Mouse (Mus musculus): ENCODE data around the gene Tmem200a. TPM values are rescaled to one million over a fixed set of nuclear protein-coding genes. Genes with fewer than 3 reads are reported as not detected.

Tmem200a gene
- polyA plus RNA-seq, 1 experiment from 2014 or later = 27.6 TPM

GRCm38 (mm10) chr10:26000893-26001292 lies 78.0 kb downstream of the Tmem200a start:
- 97% methylated on average over 2 of the region's 2 CpGs for WGBS
- Histone ChIP-seq H3K4me1 (replicated peaks; ENCODE audit: control insufficient read depth, insufficient read depth, low read length) (no peaks in the 10 kb centered on the region), H3K27ac (no peak overlapping the region), H3K9ac (no peak overlapping the region), H3K4me2 (replicated peaks) (no peak overlapping the region), H3K27me3 (ENCODE audit: control insufficient read depth, insufficient read depth, low read length) (no peaks in the 10 kb centered on the region), H3K4me3 (replicated peaks; ENCODE audit: low read length) (no peak overlapping the region), H3K36me3 (replicated peaks; ENCODE audit: control insufficient read depth, insufficient read depth) (no peaks in the 10 kb centered on the region), H3K9me3 (ENCODE audit: control insufficient read depth, low read length) (no peaks in the 10 kb centered on the region)
- no peak for ATAC-seq (ENCODE audit: low FRiP score)
- no peak for DNase-seq (ENCODE audit: low spot score)

DNA sequence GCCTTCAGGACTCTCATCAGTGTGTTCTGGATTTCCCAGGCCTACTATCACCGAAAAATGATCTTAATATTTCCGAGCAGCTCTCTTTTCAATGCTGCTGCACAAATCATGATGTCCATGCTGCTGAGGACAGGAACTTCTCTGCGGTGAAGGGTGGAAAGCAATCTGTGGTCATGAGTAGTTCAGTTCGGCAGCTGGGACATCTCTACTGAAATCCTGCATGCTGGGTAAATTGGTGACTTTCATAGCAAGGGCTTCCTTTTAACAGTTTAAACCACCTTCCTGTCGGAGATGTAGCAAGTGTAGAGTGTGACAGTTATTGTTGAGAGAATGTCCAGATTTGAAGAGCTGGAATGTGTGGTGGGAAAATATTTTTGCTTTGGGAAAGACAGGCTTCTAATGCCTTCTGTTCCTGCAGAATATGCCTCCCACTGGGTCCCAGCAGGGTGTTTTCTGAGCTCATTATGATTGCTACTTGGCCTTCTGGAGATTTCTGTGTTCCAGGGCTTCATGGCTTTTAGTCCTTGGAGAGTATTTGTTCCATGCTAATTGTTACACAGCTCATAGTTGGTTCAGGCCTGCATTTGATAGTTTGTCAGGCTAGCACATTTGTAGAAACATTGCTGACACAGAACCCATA lies 79.4 kb downstream of the Tmem200a start:
- no peak overlapping the region for H3K4me3 ChIP-seq (replicated peaks; ENCODE audit: low read length)
- WGBS = 70% methylated on average over 5 of the region's 5 CpGs
- no peaks in the 10 kb centered on the region for H3K27me3 ChIP-seq (ENCODE audit: control insufficient read depth, insufficient read depth, low read length)
- DNase-seq (ENCODE audit: low spot score) (no peak), ATAC-seq (ENCODE audit: low FRiP score) (no peak)
- H3K4me1 ChIP-seq (replicated peaks; ENCODE audit: control insufficient read depth, insufficient read depth, low read length) = no peaks in the 10 kb centered on the region
- no peaks in the 10 kb centered on the region for H3K9me3 ChIP-seq (ENCODE audit: control insufficient read depth, low read length)
- H3K9ac ChIP-seq = no peak overlapping the region
- no peaks in the 10 kb centered on the region for H3K36me3 ChIP-seq (replicated peaks; ENCODE audit: control insufficient read depth, insufficient read depth)
- H3K4me2 ChIP-seq (replicated peaks) = no peak overlapping the region
- H3K27ac ChIP-seq = no peak overlapping the region

GRCm38 (mm10) chr10:25984056-25984455 lies 94.8 kb downstream of the Tmem200a start:
- Histone ChIP-seq H3K4me1 (replicated peaks; ENCODE audit: control insufficient read depth, insufficient read depth, low read length) (no peaks in the 10 kb centered on the region), H3K4me3 (replicated peaks; ENCODE audit: low read length) (no peak overlapping the region), H3K4me2 (replicated peaks) (no peak overlapping the region), H3K9ac (no peak overlapping the region), H3K27me3 (ENCODE audit: control insufficient read depth, insufficient read depth, low read length) (no peaks in the 10 kb centered on the region), H3K27ac (no peak overlapping the region), H3K36me3 (replicated peaks; ENCODE audit: control insufficient read depth, insufficient read depth) (no peaks in the 10 kb centered on the region), H3K9me3 (ENCODE audit: control insufficient read depth, low read length) (no peaks in the 10 kb centered on the region)
- WGBS = 50% methylated on average over 2 of the region's 2 CpGs
- DNase-seq (ENCODE audit: low spot score) (no peak), ATAC-seq (ENCODE audit: low FRiP score) (no peak)

GRCm38 (mm10) chr10:25982617-25983016 lies 96.2 kb downstream of the Tmem200a start:
- no peak overlapping the region for H3K4me3 ChIP-seq (replicated peaks; ENCODE audit: low read length)
- H3K36me3 ChIP-seq (replicated peaks; ENCODE audit: control insufficient read depth, insufficient read depth) = no peaks in the 10 kb centered on the region
- no peaks in the 10 kb centered on the region for H3K4me1 ChIP-seq (replicated peaks; ENCODE audit: control insufficient read depth, insufficient read depth, low read length)
- ATAC-seq (ENCODE audit: low FRiP score) = no peak
- no peak for DNase-seq (ENCODE audit: low spot score)
- no peak overlapping the region for H3K9ac ChIP-seq
- H3K27ac ChIP-seq = no peak overlapping the region
- no peak overlapping the region for H3K4me2 ChIP-seq (replicated peaks)
- H3K9me3 ChIP-seq (ENCODE audit: control insufficient read depth, low read length) = 0 out of 2 replicates have a peak, but pooled peaks cover 6% of the 10 kb centered on the region
- 88% methylated on average over 1 of the region's 1 CpGs for WGBS
- no peaks in the 10 kb centered on the region for H3K27me3 ChIP-seq (ENCODE audit: control insufficient read depth, insufficient read depth, low read length)

DNA sequence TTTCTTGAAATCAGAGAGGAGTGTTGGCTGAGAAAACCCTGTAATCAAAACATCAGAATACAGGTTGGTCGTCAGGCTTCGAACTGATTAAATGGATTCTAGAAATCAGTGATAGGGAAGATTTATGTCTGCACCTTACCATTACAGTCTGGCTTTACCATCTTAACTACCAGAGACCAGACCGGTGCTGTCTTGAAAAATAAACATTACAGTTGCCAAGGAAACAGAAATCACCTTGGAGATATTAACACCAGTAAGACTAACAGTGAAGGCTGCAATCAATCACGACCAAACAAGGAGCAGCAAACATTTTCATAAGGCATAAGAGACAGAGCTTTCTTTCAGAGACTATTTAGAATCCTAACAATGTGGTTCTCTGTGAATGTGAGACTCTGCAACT lies 116.0 kb downstream of the Tmem200a start:
- no peak overlapping the region for H3K4me2 ChIP-seq (replicated peaks)
- no peak overlapping the region for H3K27ac ChIP-seq
- 0 out of 2 replicates have a peak, but pooled peaks cover 4% of the 10 kb centered on the region for H3K4me1 ChIP-seq (replicated peaks; ENCODE audit: control insufficient read depth, insufficient read depth, low read length)
- 57% methylated on average over 4 of the region's 4 CpGs for WGBS
- no peaks in the 10 kb centered on the region for H3K27me3 ChIP-seq (ENCODE audit: control insufficient read depth, insufficient read depth, low read length)
- H3K4me3 ChIP-seq (replicated peaks; ENCODE audit: low read length) = no peak overlapping the region
- ATAC-seq (ENCODE audit: low FRiP score) (no peak), DNase-seq (ENCODE audit: low spot score) (peak; percentile 30)
- H3K9me3 ChIP-seq (ENCODE audit: control insufficient read depth, low read length) = no peaks in the 10 kb centered on the region
- H3K9ac ChIP-seq = no peak overlapping the region
- no peaks in the 10 kb centered on the region for H3K36me3 ChIP-seq (replicated peaks; ENCODE audit: control insufficient read depth, insufficient read depth)

DNA sequence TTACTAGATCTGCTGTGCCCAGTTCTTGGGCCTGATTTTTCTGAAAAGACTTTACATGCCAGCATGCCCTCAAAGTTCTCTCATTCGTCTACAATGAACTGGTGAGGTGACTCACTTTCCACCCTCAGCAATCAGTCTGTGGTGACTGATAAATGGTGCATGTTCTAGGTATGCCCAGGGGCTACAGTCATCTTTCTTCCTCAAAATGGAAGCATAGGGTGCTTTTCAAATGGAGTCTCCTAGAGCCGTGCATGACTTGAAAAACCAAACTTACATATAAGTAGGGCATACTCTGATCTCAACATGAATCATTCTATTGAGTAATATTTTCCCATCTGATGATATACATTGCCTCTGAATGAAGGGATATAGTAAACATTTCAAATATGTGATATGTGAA lies 117.8 kb downstream of the Tmem200a start:
- 0 out of 2 replicates have a peak, but pooled peaks cover 4% of the 10 kb centered on the region for H3K4me1 ChIP-seq (replicated peaks; ENCODE audit: control insufficient read depth, insufficient read depth, low read length)
- H3K4me2 ChIP-seq (replicated peaks) = no peak overlapping the region
- no peaks in the 10 kb centered on the region for H3K36me3 ChIP-seq (replicated peaks; ENCODE audit: control insufficient read depth, insufficient read depth)
- H3K27ac ChIP-seq = no peak overlapping the region
- DNase-seq (ENCODE audit: low spot score) (no peak), ATAC-seq (ENCODE audit: low FRiP score) (no peak)
- no peaks in the 10 kb centered on the region for H3K9me3 ChIP-seq (ENCODE audit: control insufficient read depth, low read length)
- H3K4me3 ChIP-seq (replicated peaks; ENCODE audit: low read length) = no peak overlapping the region
- no peaks in the 10 kb centered on the region for H3K27me3 ChIP-seq (ENCODE audit: control insufficient read depth, insufficient read depth, low read length)
- H3K9ac ChIP-seq = no peak overlapping the region
- 85% methylated on average over 2 of the region's 2 CpGs for WGBS

GRCm38 (mm10) chr10:25958762-25959753 lies 119.8 kb downstream of the Tmem200a start:
- Histone ChIP-seq H3K9me3 (ENCODE audit: control insufficient read depth, low read length) (no peaks in the 10 kb centered on the region), H3K27ac (no peak overlapping the region), H3K9ac (no peak overlapping the region), H3K4me3 (replicated peaks; ENCODE audit: low read length) (no peak overlapping the region), H3K27me3 (ENCODE audit: control insufficient read depth, insufficient read depth, low read length) (no peaks in the 10 kb centered on the region), H3K4me2 (replicated peaks) (no peak overlapping the region), H3K36me3 (replicated peaks; ENCODE audit: control insufficient read depth, insufficient read depth) (no peaks in the 10 kb centered on the region), H3K4me1 (replicated peaks; ENCODE audit: control insufficient read depth, insufficient read depth, low read length) (0 out of 2 replicates have a peak, but pooled peaks cover 4% of the 10 kb centered on the region)
- ATAC-seq (ENCODE audit: low FRiP score) (no peak), DNase-seq (ENCODE audit: low spot score) (no peak)
- 30% methylated on average over 3 of the region's 3 CpGs for WGBS

GRCm38 (mm10) chr10:25954641-25955228 lies 124.1 kb downstream of the Tmem200a start:
- ATAC-seq (ENCODE audit: low FRiP score) (no peak), DNase-seq (ENCODE audit: low spot score) (no peak)
- Histone ChIP-seq H3K27ac (no peak overlapping the region), H3K27me3 (ENCODE audit: control insufficient read depth, insufficient read depth, low read length) (no peaks in the 10 kb centered on the region), H3K4me1 (replicated peaks; ENCODE audit: control insufficient read depth, insufficient read depth, low read length) (no peaks in the 10 kb centered on the region), H3K4me3 (replicated peaks; ENCODE audit: low read length) (no peak overlapping the region), H3K9ac (no peak overlapping the region), H3K9me3 (ENCODE audit: control insufficient read depth, low read length) (no peaks in the 10 kb centered on the region), H3K4me2 (replicated peaks) (no peak overlapping the region), H3K36me3 (replicated peaks; ENCODE audit: control insufficient read depth, insufficient read depth) (no peaks in the 10 kb centered on the region)
- 71% methylated on average over 3 of the region's 3 CpGs for WGBS

DNA sequence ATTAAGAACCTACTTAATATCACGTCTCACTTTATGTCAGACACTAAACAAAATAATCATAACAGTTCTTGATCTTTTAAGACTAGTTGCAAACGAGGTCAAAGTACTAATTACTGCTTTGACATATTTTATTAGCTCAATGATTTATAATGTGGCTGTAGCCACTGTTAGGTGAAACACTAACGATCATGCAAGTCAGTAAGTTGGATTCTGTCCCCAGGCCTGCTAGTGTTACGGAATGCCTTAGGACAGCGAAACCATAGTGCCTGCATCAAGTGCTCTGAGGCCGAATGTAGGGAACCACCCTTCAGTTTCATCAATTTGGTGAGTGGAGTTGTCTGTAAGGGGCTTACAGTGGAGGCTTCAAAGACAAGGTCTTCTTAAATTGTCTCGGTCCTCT lies 126.0 kb downstream of the Tmem200a start:
- Histone ChIP-seq H3K27ac (no peak overlapping the region), H3K9ac (no peak overlapping the region), H3K4me1 (replicated peaks; ENCODE audit: control insufficient read depth, insufficient read depth, low read length) (no peaks in the 10 kb centered on the region), H3K4me3 (replicated peaks; ENCODE audit: low read length) (no peak overlapping the region), H3K9me3 (ENCODE audit: control insufficient read depth, low read length) (no peaks in the 10 kb centered on the region), H3K4me2 (replicated peaks) (no peak overlapping the region), H3K36me3 (replicated peaks; ENCODE audit: control insufficient read depth, insufficient read depth) (no peaks in the 10 kb centered on the region), H3K27me3 (ENCODE audit: control insufficient read depth, insufficient read depth, low read length) (no peaks in the 10 kb centered on the region)
- no peak for DNase-seq (ENCODE audit: low spot score)
- 85% methylated on average over 7 of the region's 7 CpGs for WGBS
- no peak for ATAC-seq (ENCODE audit: low FRiP score)

Data from hindbrain, embryonic 14.5 days (tissue).